Mouse (Mus musculus): ENCODE results near the gene Kng1. TPM values are rescaled to one million over a fixed set of nuclear protein-coding genes. Genes with fewer than 3 reads are reported as not detected.

Kng1 gene
- polyA plus RNA-seq, 1 experiment, result 0.17 TPM

DNA sequence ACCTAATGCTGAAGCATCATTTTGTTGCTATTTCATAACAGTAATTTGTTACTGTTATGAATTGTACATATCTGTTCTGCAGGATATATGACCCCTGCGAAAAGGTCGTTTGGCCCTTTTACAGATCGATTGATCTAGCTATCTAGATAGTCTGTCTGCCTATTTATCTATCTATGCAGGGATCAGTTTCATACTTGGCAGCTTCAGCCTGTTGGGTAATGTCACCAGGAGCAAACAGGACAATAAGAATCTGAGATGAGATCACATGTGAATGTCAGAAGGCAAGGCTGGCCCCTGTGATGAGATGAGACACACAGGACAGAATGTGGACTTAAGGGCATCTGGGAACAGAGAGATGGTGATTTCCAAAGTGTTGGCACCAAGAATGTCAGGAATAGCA is 72.6 kb downstream of the Kng1 start:
- Histone ChIP-seq H3K27me3 (replicated peaks) (no peaks in the 10 kb centered on the region), H3K4me1 (peaks cover 52% of the 10 kb centered on the region), H3K4me3 (replicated peaks) (no peak overlapping the region), H3K36me3 (replicated peaks; ENCODE audit: low read length) (peaks cover 2% of the 10 kb centered on the region), H3K9me3 (no peaks in the 10 kb centered on the region)
- no peak for TF ChIP-seq FLI1 (IDR thresholded peaks at IDR 0.05; ENCODE audit: low read length)
- no peak for TF ChIP-seq GATA1 (IDR thresholded peaks at IDR 0.05; ENCODE audit: borderline replicate concordance, low read length)

Other genes starting within 250 kb of the Kng1 start
- not detected in 2 replicates for gene Crygs, start 246.3 kb upstream of the Kng1 start, polyA plus RNA-seq (2012; ENCODE audit: insufficient read depth, low replicate concordance)
- 2.5 and 2.9 TPM in 2 replicates for gene Tbccd1, start 200.2 kb upstream of the Kng1 start, polyA plus RNA-seq (2012; ENCODE audit: insufficient read depth, low replicate concordance)
- gene Dnajb11, start 200.0 kb upstream of the Kng1 start, polyA plus RNA-seq (2012; ENCODE audit: insufficient read depth, low replicate concordance), result 17.7 and 65.6 TPM in 2 replicates
- 0.23 TPM in 1 of 2 replicates, not detected in the other for gene Ahsg, start 166.6 kb upstream of the Kng1 start, polyA plus RNA-seq (2012; ENCODE audit: insufficient read depth, low replicate concordance)
- gene Fetub, start 139.5 kb upstream of the Kng1 start, polyA plus RNA-seq (2012; ENCODE audit: insufficient read depth, low replicate concordance), result not detected in 2 replicates
- gene Hrg, start 106.8 kb upstream of the Kng1 start, polyA plus RNA-seq (2012; ENCODE audit: insufficient read depth, low replicate concordance), result not detected in 2 replicates
- gene Kng2, start 28.4 kb upstream of the Kng1 start, polyA plus RNA-seq (2012; ENCODE audit: insufficient read depth, low replicate concordance), result not detected in 2 replicates
- 5.3 TPM in 1 of 2 replicates, not detected in the other for gene Eif4a2, start 49.6 kb downstream of the Kng1 start, polyA plus RNA-seq (2012; ENCODE audit: insufficient read depth, low replicate concordance)
- 26.5 TPM in 1 of 2 replicates, not detected in the other for gene Rfc4, start 69.9 kb downstream of the Kng1 start, polyA plus RNA-seq (2012; ENCODE audit: insufficient read depth, low replicate concordance)
- gene Adipoq, start 88.7 kb downstream of the Kng1 start, polyA plus RNA-seq (2012; ENCODE audit: insufficient read depth, low replicate concordance), result not detected in 2 replicates
- not detected in 2 replicates for gene St6gal1, start 166.9 kb downstream of the Kng1 start, polyA plus RNA-seq (2012; ENCODE audit: insufficient read depth, low replicate concordance)